Mouse (Mus musculus) lung, postnatal 4 days (tissue): ENCODE measurements at regions not wholly inside any gene's neighbourhood (a gene's known extent, or its start where the extent isn't known, plus 50 kb on each side); places are given as distances from the start of the nearest gene placed in this dataset.

ENCODE experiments used
- DNase-seq, 2 experiments: peaks; one replicate each; pipeline ENCODE4 v3.0.0; 2021

DNA sequence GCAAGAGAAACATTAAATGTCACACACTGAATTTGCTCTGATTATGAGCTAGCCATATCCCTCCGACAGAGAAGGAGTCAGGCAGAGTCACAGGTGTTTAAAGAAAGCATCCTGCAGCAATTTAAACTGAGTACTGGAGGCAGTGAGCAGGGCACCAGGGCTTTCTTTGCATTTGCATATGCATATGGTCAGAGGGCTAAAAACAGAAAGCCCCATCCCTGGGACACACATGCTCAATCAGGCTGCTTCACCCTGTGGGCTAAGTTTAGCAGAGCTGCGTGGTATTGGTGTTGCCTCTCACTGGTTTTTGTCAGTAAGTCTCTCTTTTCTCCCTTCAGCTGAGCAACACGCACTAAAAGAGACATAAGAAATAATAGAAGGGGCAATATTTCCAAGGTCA, 289.9 kb upstream of the Rps6ka3 start:
- DNase-seq, result no peak

DNA sequence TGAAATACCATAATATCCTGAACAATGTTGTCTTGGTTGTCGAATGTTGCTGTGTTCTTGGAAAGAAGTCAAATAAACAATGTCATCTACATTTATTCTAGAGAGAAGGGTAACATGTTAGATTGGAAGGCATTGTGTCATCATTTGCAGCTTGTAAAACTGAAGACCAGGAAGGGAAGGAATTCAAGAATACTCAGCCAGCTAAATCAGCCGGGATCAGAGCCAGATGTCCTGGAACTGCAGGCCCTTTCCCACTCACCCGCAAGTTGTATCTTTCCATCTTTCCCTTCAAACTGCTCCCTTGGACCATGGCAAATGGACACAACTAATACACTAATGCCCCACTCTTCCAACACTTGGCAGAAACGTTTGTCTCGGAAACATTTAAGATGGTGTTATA, 288.7 kb upstream of the Rps6ka3 start:
- no peak for DNase-seq

DNA sequence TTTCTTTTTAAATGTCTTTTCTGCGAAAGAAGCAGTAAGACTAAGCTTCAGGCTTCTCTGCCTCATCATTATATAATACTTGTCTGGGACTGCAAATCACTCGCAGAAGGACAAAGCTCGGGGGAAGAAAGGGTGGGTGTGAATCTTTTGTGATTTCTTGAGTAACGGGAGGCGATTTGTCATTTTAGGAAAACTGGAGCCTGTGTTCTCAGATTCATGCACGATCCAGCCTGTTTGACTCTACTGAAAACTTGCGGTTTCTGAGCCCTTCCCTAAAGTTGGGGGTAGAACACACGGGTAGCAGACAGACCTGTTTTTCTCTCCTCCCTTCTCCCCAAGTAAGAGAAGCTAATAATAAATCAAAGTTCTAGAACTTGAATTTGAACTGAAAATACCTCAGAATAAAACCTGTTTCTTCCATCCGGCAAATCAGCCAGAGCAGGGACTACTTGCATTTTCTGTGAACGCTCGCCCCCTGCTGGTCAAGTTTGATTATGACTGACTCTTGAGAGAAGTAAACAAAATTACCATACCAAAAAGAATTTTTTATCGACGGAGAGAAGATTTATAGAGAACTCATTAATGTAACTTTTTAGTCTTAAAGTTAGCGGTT, 288.2 kb upstream of the Rps6ka3 start:
- DNase-seq, result peak; percentile 18 to 67

DNA sequence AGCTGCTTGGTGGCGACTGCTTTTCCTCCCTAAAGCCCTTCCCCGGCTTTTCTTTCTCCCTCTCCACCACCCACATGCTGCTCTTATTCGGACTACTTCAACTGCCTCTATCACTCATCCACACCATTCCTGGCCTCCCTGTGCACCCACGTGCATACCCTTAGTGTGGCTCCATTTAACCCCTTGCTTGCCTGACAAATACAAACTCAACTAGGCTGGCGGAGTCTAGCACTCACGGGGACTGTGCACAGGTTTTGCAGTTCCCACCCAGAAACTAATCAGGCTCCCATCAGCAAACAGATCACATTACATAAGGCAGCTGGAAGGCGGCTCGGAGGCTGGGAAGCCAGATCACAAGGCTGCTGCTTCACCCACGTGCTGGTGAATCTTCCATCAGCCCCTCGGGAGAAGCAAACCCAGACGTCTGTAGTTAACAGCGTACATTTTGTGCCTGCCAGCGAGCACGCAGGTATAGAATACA, 287.0 kb upstream of the Rps6ka3 start:
- DNase-seq, result no peak

DNA sequence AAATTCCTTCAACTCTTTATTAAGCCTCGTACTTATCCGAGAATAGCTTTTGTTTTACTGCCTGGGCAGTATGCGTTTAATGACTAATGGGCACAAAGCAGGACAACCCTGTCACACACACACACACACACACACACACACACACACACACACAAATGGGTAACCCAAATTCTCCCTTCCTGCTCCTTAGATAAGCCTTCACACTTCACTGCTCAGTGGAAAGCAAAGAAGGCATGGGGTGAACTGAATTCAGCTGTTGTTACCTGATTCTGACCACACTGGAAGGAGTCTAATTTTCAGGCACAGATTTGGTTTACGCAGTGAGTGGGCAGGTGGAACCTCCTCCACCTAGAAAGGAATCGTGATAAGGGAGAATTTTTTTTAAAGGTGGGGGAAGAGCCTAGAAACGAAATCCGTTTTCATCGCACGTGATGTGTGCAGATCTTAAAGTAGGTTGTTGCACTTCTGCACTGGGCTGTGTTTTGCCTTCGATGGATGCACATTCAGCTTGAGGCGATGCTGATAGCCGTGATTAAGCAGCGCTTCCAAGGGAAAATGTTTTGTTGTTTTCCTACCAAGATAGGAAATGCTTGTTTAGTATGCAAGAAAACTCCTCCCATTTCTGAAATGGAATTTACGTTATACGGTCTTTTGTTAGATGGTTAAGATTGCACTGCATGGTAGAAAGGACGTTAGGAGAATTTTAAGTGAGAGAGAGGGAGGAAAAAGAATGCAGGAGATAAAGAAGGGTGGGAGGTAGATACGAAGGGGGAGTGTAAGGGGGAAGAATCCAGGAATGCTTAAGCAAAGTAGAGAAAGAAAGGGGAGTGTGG, 286.2 kb upstream of the Rps6ka3 start:
- DNase-seq, result no peak

DNA sequence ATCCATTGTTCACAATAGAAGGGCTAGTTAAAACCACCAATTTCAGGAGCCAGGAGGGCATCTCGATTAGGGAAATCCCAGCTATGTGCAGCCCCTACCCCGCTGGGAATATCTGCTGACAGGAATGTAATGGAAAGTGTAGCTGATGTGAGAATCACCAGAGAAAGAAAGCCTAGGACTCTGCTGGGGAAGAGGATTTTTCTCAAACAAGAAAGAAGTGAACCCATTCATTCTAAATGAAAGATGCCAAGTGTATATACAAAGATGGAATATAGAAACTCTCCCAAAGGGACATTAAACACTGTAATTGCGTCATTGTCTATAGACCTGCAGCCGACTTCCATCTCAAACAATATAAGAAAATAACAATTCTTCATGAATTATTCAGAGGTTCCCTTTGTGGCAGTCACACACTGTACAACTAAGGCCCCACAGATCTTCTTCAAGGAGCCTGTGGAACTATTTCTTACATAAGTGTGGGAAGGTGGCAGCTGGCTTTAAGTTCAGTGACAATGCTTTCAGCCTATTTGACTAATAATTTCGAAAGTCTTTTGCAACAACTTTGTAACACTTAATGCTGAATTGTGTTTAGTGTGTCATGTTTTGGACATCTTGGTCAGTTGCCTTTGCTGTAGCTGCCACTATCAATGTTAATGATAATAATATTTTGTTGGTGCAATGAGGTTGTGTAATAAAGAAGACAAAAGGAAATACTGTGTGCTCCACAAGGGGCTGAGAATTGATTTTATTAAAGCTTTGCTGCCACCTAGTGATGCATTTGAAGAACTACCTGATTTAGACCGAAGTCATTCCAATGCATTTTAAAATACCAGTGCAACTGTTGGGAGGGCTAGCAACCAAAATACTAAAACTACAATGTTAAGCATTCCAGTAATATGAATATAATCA, 285.4 kb upstream of the Rps6ka3 start:
- no peak for DNase-seq

DNA sequence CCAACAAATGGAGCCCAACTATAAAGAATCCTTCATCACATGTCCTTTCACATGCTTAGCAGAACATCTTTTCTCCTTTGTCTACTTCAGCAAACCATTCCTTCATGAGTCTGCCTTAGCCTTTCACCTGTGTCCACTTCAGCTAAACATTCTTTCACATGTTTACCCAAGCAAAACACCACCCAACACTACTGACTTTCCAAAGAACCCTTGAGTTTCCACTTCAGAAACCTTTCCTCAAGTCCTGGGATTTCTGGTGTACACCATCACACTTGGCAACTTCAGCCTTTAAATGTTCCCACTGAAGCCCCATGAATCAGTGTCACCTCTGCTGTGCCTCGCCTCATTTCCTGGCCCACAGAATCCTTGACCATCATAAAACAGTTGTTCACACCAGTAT, 278.2 kb upstream of the Rps6ka3 start:
- no peak for DNase-seq

DNA sequence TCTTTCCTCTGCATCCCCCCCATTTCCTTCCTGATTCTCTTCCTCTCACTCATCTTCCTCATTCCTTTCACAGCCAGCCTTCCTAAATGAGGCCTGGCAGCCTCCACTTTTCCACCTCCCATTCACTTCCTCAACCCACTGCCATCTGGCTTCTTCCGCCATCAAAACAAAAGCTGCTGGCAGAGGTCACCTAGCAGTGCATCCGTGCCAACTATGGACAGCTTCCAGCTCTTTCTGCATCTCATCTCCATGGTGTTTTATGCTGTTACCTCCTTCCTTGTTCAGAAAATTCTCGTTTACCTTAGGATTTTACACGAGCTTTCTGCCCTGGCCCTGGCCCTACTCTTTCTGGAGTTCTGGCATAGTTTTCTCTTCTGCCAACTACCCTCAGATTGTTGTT, 262.9 kb upstream of the Rps6ka3 start:
- DNase-seq, result no peak

DNA sequence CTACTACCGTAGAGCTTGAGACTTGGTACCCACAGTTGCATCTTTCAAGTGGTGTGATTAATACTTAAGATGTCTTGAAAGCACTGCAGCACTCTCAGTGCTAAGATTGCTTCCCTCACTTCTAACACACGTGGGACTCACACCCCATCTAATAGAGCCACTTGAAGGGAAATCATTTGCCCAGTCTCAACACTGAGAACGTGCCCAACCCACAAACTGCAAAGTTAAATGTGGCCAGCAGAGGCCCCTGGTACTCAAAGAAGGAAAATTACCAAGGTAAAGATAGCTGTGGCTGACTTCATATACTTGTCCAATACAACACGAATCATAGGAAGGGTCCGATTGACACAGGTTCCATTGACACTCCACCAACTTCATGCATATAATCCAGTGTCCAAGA, 238.4 kb upstream of the Rps6ka3 start:
- DNase-seq, result peak in 1 of 2 experiments; percentile 25

DNA sequence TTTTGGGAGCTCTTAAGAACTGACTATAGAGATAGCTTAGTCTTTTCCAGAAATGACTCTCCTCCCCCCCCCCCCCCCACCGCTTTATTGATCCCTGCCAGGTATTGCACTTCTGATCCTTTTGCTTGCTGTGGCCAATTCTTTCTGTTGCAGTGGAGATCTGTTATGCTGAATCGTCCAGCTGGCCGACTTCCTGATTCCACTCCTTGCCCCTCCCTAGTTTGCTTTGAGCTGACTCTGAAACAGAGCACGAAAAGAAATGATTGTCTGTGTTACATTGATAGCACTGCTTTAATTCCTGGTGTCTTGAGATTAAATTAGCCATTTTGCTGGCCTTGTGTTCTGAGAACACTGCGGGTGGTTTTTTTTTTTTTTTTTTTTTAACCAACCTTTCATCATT, 233.5 kb upstream of the Rps6ka3 start:
- DNase-seq, result peak in 1 of 2 experiments; percentile 20

DNA sequence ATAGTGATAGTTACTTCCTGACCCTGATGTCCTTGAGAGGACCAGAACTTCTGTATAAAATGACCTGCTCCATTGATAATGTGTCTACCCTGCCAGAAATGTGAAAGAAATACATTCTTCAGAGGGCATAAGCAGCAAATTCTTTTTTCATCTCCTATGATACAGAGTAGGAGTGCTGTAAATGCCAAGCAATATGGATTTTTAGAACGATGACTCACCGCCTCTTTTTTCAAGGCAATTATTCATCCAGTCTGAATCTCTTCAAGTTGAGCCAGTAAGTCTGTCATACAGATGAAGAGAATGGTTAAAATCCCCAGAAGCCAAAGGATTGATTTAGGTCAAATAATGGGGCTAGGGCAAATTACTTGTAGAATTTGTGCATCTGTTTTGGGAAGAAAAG, 225.4 kb upstream of the Rps6ka3 start:
- DNase-seq, result no peak

DNA sequence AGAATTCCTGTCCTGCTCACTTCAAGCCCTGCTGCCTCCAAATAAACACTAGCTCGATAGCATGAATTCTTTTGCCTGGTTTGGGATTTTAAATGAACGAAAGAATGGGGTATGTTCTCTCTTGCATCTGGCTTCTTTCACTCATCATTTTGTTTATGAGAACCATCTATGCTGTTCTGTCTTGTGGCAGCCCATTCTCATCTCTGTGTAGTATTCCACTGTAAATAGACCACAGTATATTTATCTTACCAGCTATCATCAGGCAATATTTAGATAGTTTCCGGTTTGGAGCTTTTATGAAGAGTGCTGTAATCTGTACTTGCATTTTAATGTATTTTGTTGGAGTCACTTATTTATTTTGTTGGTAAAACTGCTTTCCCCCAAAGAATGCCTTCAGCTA, 222.4 kb upstream of the Rps6ka3 start:
- DNase-seq, result no peak

DNA sequence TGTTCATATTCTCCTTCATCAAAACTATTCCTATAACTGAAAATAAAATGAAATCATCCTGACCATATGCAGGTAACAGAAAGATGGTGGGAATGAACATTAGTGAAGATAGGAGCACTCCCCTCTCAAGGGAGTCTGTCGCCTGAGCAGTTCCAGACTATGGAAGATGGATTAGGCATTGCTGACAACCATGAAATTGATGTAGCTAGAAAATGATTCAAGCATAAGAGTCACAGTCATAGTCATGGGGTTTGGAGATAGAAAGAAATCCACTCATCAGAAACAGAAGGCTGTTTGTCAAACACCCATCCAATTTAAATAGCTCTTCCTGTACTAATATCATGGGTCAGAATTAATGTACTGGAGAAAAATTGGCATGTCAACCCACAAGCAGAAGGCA, 191.2 kb upstream of the Rps6ka3 start:
- DNase-seq, result no peak

DNA sequence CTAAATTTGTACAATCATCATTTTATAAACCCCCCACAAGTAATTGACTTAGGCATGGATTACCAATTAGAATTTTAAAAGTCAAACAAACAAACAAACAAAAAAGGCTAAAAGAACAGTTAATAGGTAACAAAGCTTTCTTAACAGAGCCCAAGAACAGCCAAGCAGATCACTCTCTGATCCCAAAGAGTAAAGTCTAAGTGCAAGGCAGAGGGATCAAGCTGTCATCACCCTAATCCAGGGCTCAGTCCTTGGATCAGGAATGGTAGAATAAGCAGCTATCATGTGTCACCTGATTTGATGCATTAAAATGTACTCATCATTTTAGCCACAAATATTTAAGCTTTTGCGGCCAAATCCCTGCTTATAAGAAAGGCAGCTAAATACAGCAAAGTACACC, 183.8 kb upstream of the Rps6ka3 start:
- DNase-seq, result no peak

DNA sequence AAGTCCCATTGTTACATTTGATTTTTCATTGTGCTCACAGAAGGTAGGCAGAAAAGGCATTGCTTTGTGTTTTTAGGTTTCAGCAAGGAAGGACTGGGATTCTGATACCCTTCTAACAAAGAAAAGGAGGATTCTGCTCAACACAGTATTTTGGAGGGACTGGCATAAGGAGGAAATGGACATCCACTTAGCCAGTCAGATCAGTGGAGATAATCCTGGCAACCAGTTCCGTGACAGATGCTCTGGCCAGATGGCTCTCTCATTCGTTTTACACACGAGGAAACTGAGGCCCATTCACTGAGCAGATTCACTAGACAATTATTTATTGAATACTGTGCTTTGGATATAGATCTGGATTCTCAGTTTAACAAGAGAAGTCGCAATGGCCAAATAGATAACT, 178.2 kb upstream of the Rps6ka3 start:
- no peak for DNase-seq

DNA sequence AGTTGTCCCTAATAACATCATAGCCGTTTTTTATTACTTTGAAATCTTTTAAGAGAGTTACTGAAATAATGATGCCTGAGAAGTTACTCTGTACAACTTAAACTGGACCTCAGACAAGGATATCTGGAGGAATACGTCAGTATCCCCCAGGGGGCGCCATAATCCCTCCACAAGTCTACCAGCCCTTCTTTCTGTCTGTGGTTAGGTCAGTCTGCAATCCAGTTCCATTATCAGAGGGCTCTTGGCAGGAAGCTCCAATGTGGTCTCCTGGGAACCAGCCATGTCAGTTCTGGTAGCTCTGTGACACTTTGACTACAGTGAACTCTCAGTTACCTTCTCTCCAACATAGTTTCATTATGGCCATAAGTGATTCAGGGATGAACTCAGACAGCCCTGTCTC, 166.7 kb upstream of the Rps6ka3 start:
- DNase-seq, result peak; percentile 54 to 76

DNA sequence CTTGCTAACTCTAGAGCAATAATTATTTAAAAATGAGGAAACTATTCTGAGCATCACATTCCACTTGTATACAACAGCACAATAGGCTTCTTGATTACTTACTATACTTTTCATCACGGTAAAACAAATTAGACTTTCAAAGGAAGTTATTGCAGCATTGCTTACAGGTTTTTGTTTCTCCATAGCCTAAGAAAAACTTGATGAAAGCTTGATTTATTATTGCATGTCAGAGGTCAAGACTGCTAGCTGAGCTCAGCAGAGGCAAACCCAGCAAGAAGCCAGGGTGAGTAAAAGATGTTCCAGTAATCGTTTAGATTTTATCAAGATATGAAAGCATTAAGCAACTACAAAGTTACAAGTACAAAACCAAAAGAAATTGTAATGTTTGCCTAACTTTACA, 162.2 kb upstream of the Rps6ka3 start:
- DNase-seq, result no peak

DNA sequence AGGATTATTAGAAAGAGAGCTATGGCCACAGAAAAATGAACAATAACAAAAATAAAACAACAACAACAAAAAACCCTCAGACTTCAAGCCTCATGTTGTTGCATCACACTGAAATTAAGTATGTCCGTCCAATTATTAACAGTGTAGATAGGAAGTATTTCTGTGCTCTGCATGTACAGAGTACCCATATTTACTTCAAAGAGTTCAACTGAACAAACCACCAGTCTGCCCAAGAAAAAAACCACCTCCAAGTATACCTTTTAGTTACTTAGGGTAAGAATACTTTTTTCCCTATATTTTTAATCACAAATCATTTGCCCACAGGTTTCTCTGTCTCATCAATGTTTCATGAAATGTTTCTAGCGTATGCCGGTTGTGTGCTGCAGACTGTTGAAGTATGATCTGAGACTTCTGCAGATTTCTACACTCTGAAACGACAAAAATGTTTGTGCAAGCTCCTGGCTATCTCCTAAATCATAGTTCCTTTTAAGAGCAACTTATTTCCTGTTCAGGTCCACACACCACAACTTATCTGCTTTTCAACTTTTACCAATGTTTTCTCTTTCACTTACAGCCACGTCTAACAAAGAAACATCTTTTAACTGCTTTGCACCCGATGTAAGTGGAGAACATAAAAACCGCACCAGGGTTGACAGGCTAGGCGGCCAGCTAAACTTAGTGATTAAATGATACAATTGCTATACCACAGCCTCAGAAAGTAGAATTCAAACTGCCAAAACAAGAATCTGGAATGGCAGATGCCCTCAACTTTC, 154.2 kb upstream of the Rps6ka3 start:
- no peak for DNase-seq

DNA sequence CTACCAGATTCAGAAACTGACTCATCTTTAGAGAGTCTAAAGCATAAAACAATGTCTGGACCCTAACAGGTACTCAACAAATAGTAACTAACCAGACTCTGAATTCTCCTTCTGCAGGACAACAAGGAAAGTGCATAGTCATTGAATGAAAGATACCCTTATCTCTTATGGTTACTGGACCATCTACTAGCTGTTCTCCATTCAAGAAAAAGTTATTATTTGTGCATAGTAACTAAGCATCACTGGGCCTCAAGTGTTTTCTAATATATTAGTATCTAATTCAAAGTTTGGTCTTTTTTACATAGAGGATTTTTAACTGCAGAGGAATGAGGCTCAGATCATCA, 153.7 kb upstream of the Rps6ka3 start:
- no peak for DNase-seq

DNA sequence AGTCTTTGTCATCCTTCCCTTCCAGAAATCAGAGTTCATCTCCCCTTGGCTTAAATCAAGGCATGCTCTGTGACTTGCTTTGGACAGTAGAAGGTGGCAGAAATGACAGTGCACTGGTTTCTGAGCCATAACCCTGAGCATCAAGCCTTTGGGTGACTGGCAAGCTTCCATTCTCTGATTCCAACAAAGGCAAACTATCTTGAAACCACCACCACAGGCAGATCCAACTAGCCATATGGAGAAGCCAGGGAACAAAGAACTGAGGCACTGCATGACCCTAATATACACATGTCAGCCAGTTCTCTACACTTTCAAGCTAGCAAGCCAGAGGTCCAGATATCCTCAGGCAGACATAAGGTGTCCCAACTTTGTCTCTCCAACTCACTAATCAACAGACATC, 151.2 kb upstream of the Rps6ka3 start:
- DNase-seq, result no peak

DNA sequence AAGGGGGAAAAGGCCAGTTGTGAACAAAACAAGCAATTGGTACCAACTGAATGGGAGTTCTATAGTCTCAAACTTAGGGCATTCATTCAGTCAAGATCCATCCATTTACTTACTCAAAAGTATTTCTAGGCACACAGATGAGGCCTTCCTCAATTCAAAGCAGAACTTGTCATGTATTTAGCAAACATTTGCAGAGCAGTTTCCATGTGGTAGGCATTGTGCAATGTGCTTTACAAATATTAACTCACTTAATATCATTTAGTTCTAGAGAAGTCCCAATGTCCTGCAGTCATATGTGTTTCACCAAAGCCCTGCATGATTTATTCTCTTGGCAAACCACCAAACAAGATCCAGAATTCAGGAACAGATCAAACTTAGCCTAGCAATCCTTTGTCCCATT, 148.8 kb upstream of the Rps6ka3 start:
- no peak for DNase-seq

DNA sequence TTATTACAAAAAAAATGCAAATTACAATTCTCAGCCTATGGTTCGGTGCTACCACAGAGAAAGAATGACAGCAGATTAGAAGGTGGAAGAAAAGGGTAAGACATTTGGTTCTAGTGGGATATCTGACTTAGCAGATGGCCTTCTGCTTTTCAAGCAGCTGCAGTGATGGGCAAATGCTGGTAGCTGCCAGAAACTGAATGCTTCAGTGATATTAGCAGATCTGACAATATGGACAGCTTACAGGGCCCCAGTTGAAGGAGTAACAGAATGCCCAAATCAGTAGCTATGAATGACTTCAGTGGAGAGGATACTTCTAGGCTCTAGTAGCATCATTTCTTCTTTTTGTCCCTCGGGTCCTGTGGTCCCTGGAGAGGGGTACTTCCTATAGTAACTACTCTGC, 143.9 kb upstream of the Rps6ka3 start:
- DNase-seq, result no peak

DNA sequence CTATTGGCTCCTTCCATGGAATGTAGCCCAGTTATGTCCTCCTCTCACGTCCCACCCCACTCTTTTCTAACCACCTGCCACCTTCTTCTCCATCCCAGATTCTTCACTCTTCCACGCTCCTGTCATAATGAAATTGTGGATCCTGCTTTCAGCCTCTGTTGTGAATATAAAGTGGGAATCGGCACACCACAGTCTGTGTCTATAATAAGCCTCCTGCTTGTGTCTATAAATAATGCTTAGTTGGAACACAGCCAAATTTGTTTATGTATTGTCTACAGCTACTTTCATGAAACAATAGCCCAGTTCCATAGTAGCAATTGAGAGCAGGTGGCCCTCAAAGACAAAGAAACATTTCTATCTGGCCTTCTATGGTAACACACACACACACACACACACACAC, 137.5 kb upstream of the Rps6ka3 start:
- no peak for DNase-seq
